Mouse (Mus musculus) adrenal gland, adult (tissue): ENCODE data around the gene Aqp2.

ENCODE experiments used
- DNase-seq, 2 experiments: peaks; one replicate each; pipeline ENCODE4 v3.0.0; 2022 to 2023; ENCODE audit warnings: low spot score in 1 of 2; ENCODE audit not compliant: inconsistent age in 2 of 2

The Aqp2 gene

DNA sequence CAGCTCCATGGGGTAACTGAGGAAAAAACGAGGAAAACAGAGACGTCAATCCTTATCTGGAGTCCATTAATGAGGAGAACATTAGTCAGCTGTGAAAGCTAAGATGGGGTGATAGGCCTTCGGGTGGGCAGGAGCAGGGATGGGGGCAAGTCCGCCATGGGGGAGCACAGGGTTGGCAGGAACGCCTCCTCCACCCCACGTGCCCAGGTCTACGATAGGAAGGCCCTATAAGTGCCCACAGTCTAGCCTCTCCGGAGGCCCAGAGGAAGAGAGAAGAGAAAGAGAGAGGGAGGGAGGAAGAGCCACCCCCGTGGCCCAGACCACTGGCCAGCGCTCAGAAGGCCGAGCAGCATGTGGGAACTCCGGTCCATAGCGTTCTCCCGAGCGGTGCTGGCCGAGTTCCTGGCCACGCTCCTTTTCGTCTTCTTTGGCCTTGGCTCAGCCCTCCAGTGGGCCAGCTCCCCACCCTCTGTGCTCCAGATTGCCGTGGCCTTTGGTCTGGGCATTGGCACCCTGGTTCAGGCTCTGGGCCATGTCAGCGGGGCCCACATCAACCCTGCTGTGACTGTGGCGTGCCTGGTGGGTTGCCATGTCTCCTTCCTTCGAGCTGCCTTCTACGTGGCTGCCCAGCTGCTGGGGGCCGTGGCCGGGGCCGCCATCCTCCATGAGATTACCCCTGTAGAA lies at the start of gene Aqp2:
TSS of gene Aqp2 (plus strand) at position 254 of the 684 bp plus-strand sequence.
- peak; percentile 51 to 72 for DNase-seq

DNA sequence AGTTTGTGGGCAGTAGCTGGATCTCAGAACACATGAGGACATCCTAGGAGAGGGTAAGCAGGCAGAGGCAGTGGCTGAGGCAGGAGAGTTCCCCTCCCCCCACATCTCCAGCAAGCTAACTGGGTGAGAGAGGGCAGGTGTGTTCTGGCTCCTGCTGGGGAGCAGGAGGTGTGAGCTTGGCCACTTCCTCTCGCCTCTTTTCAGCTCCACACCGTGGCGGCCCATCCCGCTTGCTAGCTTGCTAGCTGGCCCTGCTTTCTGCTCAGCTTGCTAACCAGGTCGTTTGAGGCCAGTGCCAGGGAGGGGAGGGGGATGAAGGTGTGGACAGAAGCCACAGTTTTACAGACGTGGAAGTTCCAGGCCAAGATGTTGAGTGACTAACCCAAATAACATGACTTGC lies 47.7 kb upstream of the Aqp2 start:
- DNase-seq: no peak

DNA sequence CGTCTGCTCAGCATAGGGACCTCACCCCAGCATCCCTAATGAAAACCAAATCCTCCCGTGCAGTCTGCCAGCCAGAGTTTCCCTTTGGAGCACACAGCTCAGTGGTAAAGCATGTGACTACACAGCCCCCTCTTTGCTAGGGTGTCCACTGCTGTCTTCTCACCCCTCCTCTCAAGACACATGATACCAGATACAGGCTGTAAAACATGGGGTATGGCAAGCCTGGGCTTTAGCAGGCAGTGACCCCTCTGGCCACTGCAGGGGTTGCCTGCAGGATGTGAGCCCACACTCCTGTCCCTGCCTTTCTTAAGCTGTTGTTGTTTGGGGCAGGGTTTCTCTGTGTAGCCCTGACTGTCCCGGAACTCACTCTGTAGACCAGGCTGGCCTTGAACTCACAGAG lies 46.8 kb upstream of the Aqp2 start:
- no peak for DNase-seq

DNA sequence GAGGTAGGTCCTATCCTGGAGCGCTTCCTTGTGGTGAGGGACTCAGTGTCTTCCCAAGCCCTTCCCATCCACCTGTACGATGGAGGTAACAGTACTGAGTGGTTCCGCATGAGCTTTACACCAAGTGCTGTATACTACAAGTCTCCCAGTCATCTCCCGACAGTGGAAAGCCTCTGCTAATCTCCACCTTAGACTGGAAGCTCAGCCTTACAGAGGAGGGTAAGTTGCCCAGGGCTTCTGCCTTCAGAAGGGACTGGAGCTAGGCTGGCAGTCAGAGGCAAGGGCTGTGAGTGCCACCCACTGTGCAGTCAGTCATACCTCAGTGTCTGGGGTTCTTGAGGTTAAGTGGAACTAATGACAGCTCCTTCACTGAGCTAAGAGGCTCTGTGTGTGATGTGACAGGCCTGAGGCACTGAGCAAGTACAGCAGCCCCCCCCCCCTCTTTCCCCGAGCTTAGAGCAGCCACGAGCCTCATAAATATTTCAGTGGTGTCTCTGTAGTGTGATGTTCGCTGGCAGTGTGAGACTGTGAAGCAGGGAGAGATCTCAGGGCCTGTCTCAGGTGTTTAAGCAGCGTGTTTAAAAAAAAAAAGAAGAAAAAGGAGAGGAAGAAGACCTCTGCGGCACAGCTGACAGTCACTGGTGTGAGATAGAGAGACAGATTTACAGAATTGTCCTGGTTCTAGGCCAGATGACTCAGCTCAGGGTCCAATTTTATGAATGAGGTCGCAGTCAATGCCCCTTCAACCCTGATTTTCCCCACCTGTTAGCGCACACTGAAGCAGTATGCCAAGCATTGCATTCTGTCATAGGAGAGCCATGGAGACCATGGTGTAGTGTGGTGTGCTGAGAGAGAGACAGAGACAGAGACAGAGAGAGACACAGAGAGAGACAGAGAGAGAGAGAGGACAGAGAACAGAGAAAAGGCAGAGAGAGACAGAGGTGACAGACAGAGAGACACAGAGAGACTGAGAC lies 41.7 kb upstream of the Aqp2 start:
- peak in 1 of 2 experiments; percentile 49 for DNase-seq

DNA sequence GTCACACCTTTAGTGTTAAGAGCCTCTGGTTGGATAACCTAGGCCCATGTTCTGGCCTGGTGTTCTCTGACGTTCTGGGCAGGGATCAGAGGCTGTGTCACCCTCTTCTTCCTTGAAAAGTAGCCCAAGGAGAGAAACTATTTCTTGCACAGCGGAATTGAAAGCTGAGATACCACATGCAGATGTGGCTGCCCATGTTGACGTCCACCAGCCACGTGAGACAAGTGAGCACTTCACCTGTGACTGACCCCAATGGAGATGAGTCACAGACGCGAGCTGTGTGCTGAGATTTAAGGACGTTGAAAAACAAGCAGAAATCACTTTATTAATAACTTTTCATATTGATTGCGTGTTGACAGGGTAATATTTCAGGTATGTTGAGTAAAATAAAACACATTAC lies 39.0 kb upstream of the Aqp2 start:
- no peak for DNase-seq

DNA sequence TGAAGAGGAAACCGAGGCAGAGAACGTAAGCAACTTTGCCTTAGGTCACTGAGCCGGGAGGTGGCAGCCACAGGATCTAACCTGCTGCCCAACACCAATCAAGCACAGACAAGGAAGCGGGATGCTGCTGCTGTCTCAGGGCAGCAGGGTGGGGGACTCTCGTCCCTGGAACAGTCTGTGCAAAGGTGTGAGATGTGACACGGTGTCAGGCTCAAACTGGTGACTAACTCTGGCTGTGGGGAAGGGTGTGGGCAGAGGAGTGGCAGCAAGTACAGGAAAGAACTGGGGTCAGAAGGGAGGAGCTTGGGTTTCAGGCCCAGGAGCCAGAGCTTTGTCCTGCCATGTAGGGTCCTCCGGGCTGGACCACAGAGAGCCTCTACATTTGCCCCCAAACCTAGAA lies 34.8 kb upstream of the Aqp2 start:
- no peak for DNase-seq

DNA sequence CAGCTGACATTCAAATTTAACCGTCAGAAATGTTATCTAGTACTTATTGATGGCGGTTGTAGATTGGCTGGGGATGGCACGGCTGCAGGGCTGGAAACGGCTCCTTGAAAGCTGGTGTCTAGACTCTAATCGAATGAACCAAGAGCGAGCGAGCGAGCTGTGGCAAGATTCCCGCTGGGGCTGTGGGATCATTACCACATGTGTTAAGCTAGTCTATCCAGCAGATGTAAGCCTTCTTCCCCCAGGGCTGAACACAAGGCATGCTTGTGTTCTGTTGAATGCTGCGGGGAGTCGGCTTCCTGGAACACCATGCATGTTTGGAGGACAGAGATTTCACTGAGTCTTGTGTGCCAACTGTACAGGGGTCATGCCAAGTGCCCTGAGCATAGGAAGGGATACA lies 32.3 kb upstream of the Aqp2 start:
- DNase-seq: no peak

DNA sequence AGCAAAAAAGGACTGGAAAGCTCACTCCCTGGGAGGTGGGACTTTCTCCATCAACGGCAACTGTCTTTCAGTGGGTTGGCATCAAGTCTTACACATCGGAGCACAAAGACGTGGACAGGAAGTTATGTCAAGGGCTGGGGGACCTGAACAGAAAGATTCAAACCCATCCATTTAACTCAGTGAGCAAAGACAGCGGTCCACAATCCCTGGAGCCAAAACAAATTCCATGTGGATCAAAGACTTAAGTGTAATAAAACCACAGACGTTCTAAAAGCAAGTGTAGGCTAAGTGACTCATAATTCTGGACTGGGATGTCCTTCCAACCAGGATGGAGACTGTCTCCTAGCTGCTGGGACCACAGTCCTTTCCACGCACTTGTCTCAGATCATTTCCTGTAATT lies 31.1 kb upstream of the Aqp2 start:
- DNase-seq: no peak

DNA sequence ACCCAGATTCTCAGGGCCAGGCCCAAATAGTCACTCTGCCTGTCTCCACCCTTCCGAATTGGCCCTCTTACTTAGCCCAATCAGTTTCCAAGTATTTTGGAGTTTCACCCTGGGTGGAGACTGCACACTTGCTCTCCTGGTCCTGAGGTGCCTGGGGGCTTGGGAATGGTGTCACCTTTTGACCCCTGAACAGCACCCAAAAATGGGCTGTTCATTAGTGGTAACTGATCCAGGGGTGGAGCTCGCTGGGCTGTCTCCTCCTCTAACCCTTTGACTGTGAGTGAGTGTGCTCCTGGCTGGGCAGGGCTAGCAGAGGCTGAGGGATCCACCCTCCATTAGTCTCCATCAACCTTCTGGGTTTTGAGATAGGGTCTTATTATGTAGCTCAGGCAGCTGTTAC lies 29.0 kb upstream of the Aqp2 start:
- no peak for DNase-seq

DNA sequence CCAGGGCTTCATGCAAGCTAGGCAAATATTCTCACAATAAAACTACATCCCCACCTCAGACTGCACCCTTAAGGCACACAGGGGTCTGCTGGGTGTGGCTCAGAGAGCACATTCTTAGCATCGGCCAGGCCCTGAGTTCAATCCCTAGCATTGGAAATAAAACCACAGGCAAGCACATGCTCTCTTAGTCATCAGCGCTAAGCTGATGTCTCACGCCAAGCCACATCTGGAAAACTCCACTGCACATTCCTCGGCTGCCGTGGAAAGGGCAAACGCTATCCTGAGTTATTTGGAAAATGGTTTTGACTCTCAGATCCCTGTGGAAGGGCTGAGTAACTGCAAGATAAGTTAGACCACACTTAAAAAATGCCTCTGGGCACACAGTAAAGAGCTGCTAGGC lies 25.1 kb upstream of the Aqp2 start:
- peak in 1 of 2 experiments; percentile 34 for DNase-seq

DNA sequence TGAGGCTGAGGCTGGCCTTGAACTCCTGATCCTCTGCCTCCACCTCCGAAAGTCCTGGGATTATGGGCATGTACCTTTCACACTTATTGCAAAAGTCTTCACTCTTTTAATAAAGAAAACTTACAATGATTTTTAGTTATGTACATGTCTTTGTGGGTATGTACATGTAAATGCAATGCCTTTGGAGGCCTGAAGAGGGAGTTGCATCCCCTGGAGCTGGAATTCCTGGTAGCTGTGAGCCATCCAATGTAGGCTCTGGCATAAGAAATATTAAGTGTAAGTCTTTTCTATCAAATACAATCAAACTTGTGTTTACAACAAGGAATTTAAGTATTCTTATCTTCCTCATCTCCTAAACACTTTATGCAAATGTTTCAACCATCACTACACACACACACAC lies 19.9 kb upstream of the Aqp2 start:
- no peak for DNase-seq

DNA sequence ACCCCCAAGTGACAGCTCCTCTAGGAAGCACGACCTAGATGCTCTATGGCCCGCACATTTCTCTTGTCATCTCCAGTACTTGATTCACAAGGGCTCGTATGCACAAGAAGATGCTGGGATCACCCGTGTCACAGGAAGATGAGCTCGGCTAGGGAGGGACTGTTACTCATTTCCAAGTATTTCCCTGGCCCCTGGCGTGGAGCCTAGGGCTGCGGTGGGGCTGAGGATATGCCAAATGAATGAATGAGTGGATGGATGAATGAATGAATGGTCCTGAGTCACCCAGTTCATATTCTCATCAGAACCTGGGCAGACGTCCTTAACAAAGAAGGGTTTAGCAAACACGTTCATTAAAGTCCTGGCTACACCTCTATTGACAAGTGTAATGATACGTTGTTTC lies 18.6 kb upstream of the Aqp2 start:
- DNase-seq: no peak

DNA sequence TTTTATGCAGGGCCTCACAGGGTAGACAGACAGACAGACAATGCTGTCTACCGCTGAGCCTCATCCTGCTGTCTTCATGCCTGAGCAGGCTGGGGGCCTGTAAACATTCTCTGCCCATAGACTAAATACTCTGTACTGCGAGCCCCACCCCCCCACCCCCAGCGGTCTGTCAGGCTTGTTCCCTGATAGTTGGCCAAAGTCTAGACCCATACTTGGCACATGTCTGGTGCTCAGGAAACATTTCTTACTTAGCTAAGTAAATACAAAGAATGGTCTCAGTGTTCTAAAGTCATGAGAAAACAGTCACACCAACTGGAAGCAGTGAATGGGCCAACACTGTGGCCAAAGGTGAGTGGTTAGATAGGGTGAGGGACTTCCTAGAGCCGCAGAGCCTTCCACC lies 11.5 kb upstream of the Aqp2 start:
- no peak for DNase-seq

DNA sequence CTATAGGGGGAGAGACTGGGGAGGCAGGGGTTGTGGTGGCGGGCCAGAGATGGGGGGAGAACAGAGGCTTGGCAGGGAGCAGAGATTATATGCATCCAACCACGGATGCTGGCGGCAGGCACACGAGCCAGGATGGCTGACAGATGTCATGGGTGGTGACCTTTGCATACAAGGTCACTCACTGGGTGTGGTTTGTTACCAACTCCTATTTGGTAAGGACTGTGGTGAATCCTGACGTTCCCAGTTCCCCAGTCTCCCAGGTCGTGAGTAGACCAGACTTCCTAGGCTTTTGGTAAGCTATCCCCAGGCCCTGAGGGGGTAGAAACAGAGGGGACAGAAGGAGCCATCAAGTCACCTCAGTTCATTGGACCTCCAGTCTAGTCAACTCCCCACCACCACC lies 10.2 kb upstream of the Aqp2 start:
- no peak for DNase-seq

DNA sequence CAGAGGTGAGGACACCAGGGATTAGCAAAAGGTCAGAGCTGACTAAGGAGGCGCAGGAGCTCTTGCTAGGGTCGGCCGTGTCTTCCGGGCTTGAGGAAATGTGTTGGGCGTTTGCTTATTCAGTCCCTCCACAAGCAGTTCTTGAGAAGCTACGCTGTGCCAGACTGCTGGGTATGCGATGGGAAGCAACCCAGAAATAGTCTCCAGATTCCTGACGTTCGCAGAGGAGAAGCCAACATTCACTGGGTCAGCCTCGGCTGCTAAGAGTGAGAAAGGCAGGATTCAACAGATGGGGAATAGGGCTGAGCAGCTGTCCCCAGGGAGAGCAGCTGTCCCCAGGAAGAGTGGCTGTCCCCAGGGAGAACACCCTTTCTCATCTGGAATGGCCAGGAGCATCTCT lies 9.7 kb upstream of the Aqp2 start:
- DNase-seq: no peak

DNA sequence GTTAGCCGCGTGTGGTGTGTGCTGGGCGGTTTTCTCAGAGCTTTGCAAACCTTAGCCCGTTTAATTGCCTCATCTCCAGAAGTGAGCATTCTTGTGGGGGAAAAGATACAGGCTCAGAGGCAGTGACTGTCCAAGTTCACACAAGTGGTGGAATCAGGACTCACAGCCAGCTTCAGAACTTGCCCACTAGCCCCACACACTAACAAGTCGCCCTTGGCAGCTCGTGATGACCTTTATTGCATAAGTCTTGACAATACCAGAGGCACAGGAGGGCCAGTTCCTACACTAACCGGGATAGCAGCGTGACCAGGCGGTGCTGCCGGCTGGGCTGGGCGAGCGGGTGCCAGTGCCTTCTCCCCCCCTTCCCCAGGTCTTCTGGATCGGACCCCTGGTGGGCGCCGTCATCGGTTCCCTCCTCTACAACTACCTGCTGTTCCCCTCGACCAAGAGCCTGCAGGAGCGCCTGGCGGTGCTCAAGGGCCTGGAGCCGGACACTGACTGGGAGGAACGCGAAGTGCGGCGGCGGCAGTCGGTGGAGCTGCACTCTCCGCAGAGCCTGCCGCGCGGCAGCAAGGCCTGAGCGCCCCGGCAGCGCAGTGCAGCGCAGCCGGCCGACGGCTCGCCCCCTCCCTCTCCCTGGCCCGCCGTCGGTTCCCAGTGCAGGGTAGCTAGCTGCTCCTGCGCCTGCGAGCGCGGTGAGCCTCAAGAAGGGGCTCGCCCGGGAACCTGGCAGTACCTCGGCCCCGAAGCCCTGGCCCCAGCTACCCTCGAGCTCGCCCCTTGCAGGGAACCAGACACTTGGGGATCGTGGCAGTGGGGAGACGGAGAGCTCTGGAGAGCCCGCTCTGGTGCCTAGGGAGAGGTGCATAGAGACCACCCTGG lies 4.8 kb downstream of the Aqp2 start:
- peak in 1 of 2 experiments; percentile 65 for DNase-seq

DNA sequence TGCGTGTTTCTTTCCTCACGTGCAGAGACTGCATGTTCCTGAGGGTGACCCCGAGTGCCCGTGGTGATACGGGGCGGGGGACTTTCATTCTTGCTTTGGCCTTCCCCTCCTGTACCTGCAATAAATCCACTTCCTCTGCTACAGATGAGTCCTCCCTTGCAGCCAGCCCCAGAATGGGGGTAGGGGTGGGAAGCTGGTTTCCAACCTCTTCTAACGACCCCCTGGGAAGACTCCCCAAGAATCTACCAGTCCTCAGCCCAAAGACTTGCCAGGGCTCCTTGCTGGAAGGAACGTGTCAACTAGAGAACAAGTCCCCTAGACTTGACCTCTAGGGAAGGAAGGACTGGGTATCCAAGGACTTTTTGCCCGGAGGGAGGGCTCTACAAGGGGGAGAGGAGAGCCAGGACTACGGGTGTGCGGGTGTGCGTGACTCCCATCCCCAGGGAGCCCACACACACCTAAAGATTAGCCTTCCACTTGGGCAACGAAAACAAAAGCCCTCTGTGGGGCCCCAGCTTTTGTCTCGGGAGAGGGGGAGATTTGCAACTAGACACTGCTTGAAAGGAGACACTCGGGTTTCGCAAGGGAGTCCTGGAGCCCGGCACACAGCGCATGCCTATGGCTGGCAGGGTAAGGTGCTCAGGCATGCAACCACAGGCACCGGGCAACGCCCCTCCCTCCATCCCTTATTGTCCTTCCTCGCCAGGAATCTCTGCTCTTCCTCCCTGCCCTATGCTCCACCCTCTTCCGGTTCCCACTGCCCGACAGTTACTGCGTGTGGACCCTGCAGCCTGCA lies 5.8 kb downstream of the Aqp2 start:
- DNase-seq: no peak

DNA sequence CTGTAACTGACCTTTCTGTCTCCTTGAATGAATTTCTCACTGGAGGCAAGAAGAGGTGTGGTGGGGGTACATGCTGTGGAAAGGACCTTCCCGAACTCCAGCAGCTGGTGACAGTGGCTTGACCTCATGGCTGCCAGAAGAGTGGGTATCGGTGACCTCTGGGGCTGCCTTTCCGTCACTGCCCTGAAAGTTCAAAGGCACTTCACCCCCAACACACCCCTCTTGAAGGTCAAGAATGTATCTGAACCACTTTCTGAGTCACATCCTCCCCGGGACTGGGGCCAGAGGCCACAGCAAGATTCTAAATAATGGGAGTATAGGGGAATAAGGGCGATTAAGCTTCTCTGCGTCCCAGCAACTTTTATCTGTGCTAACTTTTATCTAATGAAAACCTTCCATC lies 6.9 kb downstream of the Aqp2 start:
- DNase-seq: peak; percentile 68 to 79

DNA sequence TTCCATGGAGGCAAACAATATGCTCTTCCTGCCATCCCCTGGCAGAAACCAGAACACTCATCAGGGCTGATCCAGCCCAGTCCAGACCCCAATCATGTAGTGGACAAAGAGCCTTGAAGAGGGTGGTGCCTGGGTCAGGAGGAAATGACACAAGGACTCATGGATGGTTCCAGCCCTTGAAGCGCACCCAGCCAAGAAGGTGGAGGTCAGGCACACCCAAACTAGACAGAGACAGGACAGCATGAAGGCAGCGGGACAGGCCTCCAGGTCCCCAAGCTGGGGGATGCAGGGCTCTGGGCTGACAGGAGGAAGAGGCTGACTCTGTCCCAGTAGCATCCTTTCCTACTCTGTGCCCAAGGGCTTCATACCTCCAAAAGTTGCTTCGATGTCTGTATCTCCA lies 7.7 kb downstream of the Aqp2 start:
- DNase-seq: no peak

DNA sequence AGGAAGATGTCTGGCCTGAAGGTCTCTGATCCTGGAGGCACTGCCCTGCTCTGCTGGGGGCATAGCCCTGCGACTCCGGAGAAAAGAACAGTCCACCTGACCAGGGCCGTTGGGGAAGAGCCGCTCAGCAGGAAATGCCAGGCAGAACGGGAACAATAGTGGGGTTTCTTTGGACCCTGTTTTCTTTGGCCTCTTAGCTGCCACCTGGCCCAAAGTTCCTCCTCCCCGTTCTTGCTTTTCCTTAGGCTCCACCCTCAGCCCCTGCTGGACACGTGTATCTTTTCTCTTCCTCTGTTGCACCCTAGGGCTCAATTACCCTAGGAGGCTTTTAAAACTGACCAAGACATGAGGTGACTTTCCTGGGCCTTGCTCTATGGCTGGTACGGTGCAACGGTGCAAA lies 10.4 kb downstream of the Aqp2 start:
- no peak for DNase-seq

DNA sequence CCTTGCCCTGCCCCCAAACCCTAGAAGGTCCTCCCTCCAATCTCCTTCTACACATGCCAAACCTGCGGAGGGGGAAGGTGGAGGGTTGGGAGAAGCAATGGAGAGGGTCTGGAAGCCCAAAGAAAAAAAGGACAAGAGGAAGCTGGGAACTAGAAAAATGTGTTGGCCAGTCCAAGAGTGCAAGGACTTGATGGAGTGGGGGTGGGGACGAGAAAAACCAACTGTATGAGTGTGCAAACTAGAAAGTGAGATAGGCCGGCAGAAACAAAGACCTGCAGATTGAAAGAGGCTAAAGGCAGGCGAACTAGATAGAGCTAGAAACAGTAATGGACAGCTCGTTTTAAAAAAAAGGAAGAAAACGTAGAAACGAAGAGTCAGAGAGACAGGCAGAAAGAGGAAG lies 10.8 kb downstream of the Aqp2 start:
- no peak for DNase-seq
